Comparison of ENCODE assay signal across 24 mouse cellular contexts in genomic region chr8:53956148-53956547, GRCm38 (mm10).
DNase-seq lines count a peak whose midpoint lies in the region; ATAC-seq and TF ChIP-seq lines count a peak whose summit lies in the region.
"Had no signal": no experiment of that assay in that cellular context is flagged by ENCODE, and none has a peak within 500 bp of the region (broad histone marks: within the 10 kb centered on the region; RNA-seq: fewer than 3 reads in every experiment).

No protein-coding gene starts in this region.

- intact Hi-C loops in heart, postnatal 14 days (cut with DNase I): no loop called here

- H3K9ac ChIP-seq in forebrain, embryonic 15.5 days (replicated peaks): no peak overlapping the region
- H3K9ac ChIP-seq: heart, embryonic 12.5 days; hindbrain, embryonic 12.5 days; hindbrain, embryonic 15.5 days; kidney, embryonic 15.5 days had no signal

- DNase-seq in forebrain, embryonic 10.5 days (ENCODE audit: extremely low spot score, low spot score): no peak
- DNase-seq in heart, embryonic 10.5 days (ENCODE audit: low spot score): no peak
- no peak for DNase-seq in heart, postnatal 14 days
- peak; percentile 50 for DNase-seq in brain, embryonic 14.5 days (ENCODE audit: low read depth)
- DNase-seq in retina, embryonic 14.5 days (ENCODE audit: low spot score): peak; percentile 60
- no peak for DNase-seq in gastrocnemius, postnatal 25 days
- DNase-seq in cerebellum, adult 2 months: no peak
- DNase-seq: adrenal gland, adult 2 months; adrenal gland, postnatal 14 days; B cell, adult 2 months; cerebellum, adult 11-12 months; cerebellum, adult 9-11 months; cerebellum, postnatal 25 days; gastrocnemius, postnatal 36 days; heart, adult 2 months; kidney, adult 11 months; kidney, adult 8-10 months had no signal

- H3K4me2 ChIP-seq in forebrain, embryonic 15.5 days (replicated peaks): no peak overlapping the region
- H3K4me2 ChIP-seq: heart, embryonic 12.5 days; hindbrain, embryonic 12.5 days; hindbrain, embryonic 15.5 days; kidney, embryonic 15.5 days had no signal

- ATAC-seq in forebrain, embryonic 15.5 days (replicated peaks): no peak

- no peak overlapping the region for H3K4me3 ChIP-seq in forebrain, embryonic 10.5 days
- no peak overlapping the region for H3K4me3 ChIP-seq in forebrain, embryonic 15.5 days
- no peak overlapping the region for H3K4me3 ChIP-seq in heart, embryonic 10.5 days
- H3K4me3 ChIP-seq in cerebellum, adult 2 months (replicated peaks; ENCODE audit: insufficient read depth, low read depth, low read length): no peak overlapping the region
- H3K4me3 ChIP-seq: heart, adult 2 months; heart, embryonic 12.5 days; hindbrain, embryonic 12.5 days; hindbrain, embryonic 15.5 days; kidney, embryonic 15.5 days had no signal

- WGBS in forebrain, embryonic 10.5 days: 43% methylated on average over 2 of the region's 2 CpGs
- 25% methylated on average over 2 of the region's 2 CpGs for WGBS in forebrain, embryonic 15.5 days
- WGBS in heart, embryonic 10.5 days: 69% methylated on average over 2 of the region's 2 CpGs
- 65% methylated on average over 2 of the region's 2 CpGs for WGBS in cerebellum, adult 2 months

- H3K27me3 ChIP-seq in forebrain, embryonic 10.5 days (ENCODE audit: poor library complexity, severe bottlenecking): no peaks in the 10 kb centered on the region
- no peaks in the 10 kb centered on the region for H3K27me3 ChIP-seq in forebrain, embryonic 15.5 days
- no peaks in the 10 kb centered on the region for H3K27me3 ChIP-seq in heart, embryonic 10.5 days (ENCODE audit: insufficient read depth, poor library complexity, severe bottlenecking)
- H3K27me3 ChIP-seq in cerebellum, adult 2 months (ENCODE audit: control insufficient read depth, insufficient read depth, low read length): no peaks in the 10 kb centered on the region
- H3K27me3 ChIP-seq: CH12.LX; heart, embryonic 12.5 days; hindbrain, embryonic 12.5 days; hindbrain, embryonic 15.5 days; kidney, embryonic 15.5 days had no signal

- H3K36me3 ChIP-seq in forebrain, embryonic 10.5 days (replicated peaks): no peaks in the 10 kb centered on the region
- H3K36me3 ChIP-seq in forebrain, embryonic 15.5 days: no peaks in the 10 kb centered on the region
- no peaks in the 10 kb centered on the region for H3K36me3 ChIP-seq in heart, embryonic 10.5 days
- H3K36me3 ChIP-seq: G1E; heart, embryonic 12.5 days; hindbrain, embryonic 12.5 days; hindbrain, embryonic 15.5 days; kidney, embryonic 15.5 days had no signal

- TF ChIP-seq POLR2A in brain, embryonic 14.5 days (IDR thresholded peaks at IDR 0.05; ENCODE audit: borderline replicate concordance, extremely low read depth, insufficient read depth, insufficient read length, poor library complexity, severe bottlenecking): no peak
- no peak for TF ChIP-seq POLR2A in cerebellum, adult 2 months (IDR thresholded peaks at IDR 0.05; ENCODE audit: borderline replicate concordance, insufficient read depth, low read length)

- no peaks in the 10 kb centered on the region for H3K9me3 ChIP-seq in forebrain, embryonic 10.5 days
- H3K9me3 ChIP-seq in forebrain, embryonic 15.5 days: no peaks in the 10 kb centered on the region
- no peaks in the 10 kb centered on the region for H3K9me3 ChIP-seq in heart, embryonic 10.5 days
- H3K9me3 ChIP-seq: G1E; heart, embryonic 12.5 days; hindbrain, embryonic 12.5 days; hindbrain, embryonic 15.5 days; kidney, embryonic 15.5 days had no signal

- peak overlapping the region; percentile 30; the same call in 1 of the 2 replicates for H3K27ac ChIP-seq in forebrain, embryonic 10.5 days
- no peak overlapping the region for H3K27ac ChIP-seq in forebrain, embryonic 15.5 days (replicated peaks)
- H3K27ac ChIP-seq in heart, embryonic 10.5 days: 0 out of 2 replicates have a peak overlapping the region, but pooled peaks have one; percentile 59
- H3K27ac ChIP-seq in cerebellum, adult 2 months (ENCODE audit: insufficient read depth, low read length): no peak overlapping the region
- H3K27ac ChIP-seq: heart, adult 2 months; hindbrain, embryonic 12.5 days; hindbrain, embryonic 15.5 days; kidney, embryonic 15.5 days had no signal

- peaks cover 12% of the 10 kb centered on the region for H3K4me1 ChIP-seq in forebrain, embryonic 10.5 days
- H3K4me1 ChIP-seq in forebrain, embryonic 15.5 days: no peaks in the 10 kb centered on the region
- no peaks in the 10 kb centered on the region for H3K4me1 ChIP-seq in heart, embryonic 10.5 days
- no peaks in the 10 kb centered on the region for H3K4me1 ChIP-seq in cerebellum, adult 2 months (ENCODE audit: control insufficient read depth, insufficient read depth, low read length)
- H3K4me1 ChIP-seq: hindbrain, embryonic 12.5 days; hindbrain, embryonic 15.5 days; kidney, embryonic 15.5 days had no signal

- TF ChIP-seq CTCF in brain, embryonic 14.5 days (IDR thresholded peaks at IDR 0.05; ENCODE audit: borderline replicate concordance, extremely low read depth, insufficient read depth, insufficient read length): no peak
- no peak for TF ChIP-seq CTCF in cerebellum, adult 2 months (IDR thresholded peaks at IDR 0.05; ENCODE audit: borderline replicate concordance, insufficient read depth, low read depth, low read length)

Comparison
In these comparisons a context has a peak if more than half of its experiments do, and no peak if none do; other contexts are left out.
1. H3K27ac ChIP-seq: peak in forebrain, embryonic 10.5 days (single experiment) and heart, embryonic 10.5 days (single experiment); none in forebrain, embryonic 15.5 days (single experiment) and cerebellum, adult 2 months (single experiment).
2. DNase-seq: peak in brain, embryonic 14.5 days (single experiment) and retina, embryonic 14.5 days (single experiment); none in forebrain, embryonic 10.5 days (single experiment), heart, embryonic 10.5 days (single experiment), heart, postnatal 14 days (0 of 2), gastrocnemius, postnatal 25 days (single experiment) and cerebellum, adult 2 months (0 of 2).